Mouse (Mus musculus) heart, embryonic 15.5 days (tissue): ENCODE measurements around the gene Kcnt1. TPM values are rescaled to one million over a fixed set of nuclear protein-coding genes. Genes with fewer than 3 reads are reported as not detected.
A peak's percentile ranks its signal among the peaks of the same experiment; 100 is the strongest.
"Not testable (repeated sequence)": the region's sequence is repeated elsewhere in the genome, so short reads cannot be mapped to it uniquely, and the experiment has no call there.

Experiments
- ATAC-seq: fragments of 200-750 bp; cut with Nextera tagmentation; replicated peaks from 2 replicates; pipeline ENCODE4 v1.8.0; 2017; ENCODE audit warnings: low read depth, moderate TSS enrichment; ENCODE audit not compliant: insufficient number of reproducible peaks, insufficient read depth, low FRiP score
- H3K27ac ChIP-seq: fragments of 300-500 bp; sonication (generic); 2 replicates; pipeline ENCODE4 v1.5.1; 2015; ENCODE audit warnings: mild to moderate bottlenecking, inconsistent platforms
- H3K27me3 ChIP-seq: fragments of 300-500 bp; sonication (generic); 2 replicates; pipeline ENCODE4 v1.6.1; 2015; ENCODE audit warnings: inconsistent platforms
- H3K36me3 ChIP-seq: fragments of 300-500 bp; sonication (generic); 2 replicates; pipeline ENCODE4 v1.6.1; 2015; ENCODE audit warnings: mild to moderate bottlenecking, inconsistent platforms
- H3K4me1 ChIP-seq: fragments of 300-500 bp; sonication (generic); replicated peaks from 2 replicates; pipeline ENCODE4 v1.6.1; 2015; ENCODE audit warnings: inconsistent platforms
- H3K4me2 ChIP-seq: fragments of 300-500 bp; sonication (generic); 2 replicates; pipeline ENCODE4 v1.6.1; 2015; ENCODE audit warnings: inconsistent platforms, mild to moderate bottlenecking, moderate library complexity
- H3K4me3 ChIP-seq: fragments of 300-500 bp; sonication (generic); 2 replicates; pipeline ENCODE4 v1.5.1; 2015; ENCODE audit warnings: mild to moderate bottlenecking, inconsistent platforms
- H3K9ac ChIP-seq: fragments of 300-500 bp; sonication (generic); 2 replicates; pipeline ENCODE4 v1.6.1; 2015; ENCODE audit warnings: mild to moderate bottlenecking, inconsistent platforms
- H3K9me3 ChIP-seq: fragments of 300-500 bp; sonication (generic); replicated peaks from 2 replicates; pipeline ENCODE4 v1.6.1; 2016; ENCODE audit warnings: inconsistent platforms
- WGBS: fragments of 180-500 bp; shearing (Covaris S2); methylation state at CpG from one replicate; pipeline ENCODE4 v1.1.7; 2015; ENCODE audit warnings: mixed read lengths; 5-methylcytosine and 5-hydroxymethylcytosine counted together
- polyA plus RNA-seq: library from polyadenylated mRNA; unstranded; fragments of >200 nt; fragmentation: Nextera tagmentation; extraction: Ambion mirVana; gene quantifications from 2 replicates; pipeline ENCODE4 v1.2.1, GENCODE M21; 2015

Kcnt1 gene
- 0.57 TPM in 1 of 2 replicates, not detected in the other for polyA plus RNA-seq

DNA sequence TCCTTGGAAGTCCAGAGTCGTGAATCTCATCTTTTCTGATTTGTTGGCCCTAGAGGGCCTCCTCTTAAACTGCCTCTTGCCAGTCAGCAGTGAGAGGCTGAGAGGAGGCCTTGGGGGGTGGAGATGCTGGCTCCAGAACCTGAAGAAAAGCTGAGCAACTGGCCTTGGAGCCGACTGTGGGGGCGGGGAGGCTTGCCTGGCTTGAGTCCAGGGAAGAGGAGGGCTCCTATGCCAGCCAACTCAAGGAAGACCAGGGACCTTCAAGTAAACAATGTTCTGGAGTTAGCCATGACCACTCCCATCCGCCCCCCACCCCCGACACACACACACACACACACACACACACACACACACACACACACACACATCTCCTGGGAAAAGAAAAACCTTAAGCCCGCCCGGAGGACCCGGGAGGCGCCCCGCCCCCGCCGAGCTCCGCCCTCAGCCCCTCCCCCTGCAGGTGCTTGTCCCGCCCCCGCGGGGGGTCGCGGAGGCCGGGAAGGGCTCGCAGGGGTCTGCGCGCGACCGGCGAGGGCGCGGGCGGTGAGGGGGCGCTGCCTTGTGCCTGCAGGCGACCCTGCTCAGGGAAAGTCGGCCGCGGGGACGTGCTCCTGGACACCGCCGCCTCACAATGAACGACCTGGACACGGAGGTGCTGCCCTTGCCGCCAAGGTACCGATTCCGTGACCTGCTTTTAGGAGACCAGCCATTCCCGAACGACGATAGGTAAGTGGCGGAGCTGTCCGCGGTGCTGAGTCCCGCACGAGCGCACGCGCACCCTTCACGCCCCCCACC lies at the start of gene Kcnt1:
Gene Kcnt1, plus strand, starts transcription at position 398 of the 795 bp plus-strand sequence.
- H3K9ac ChIP-seq: no peak within 1 kb of the TSS
- peaks cover 15% of the 10 kb centered on the region for H3K4me1 ChIP-seq
- peak within 1 kb of the TSS; percentile 80 for H3K4me2 ChIP-seq
- peak within 1 kb of the TSS; percentile 45 for H3K4me3 ChIP-seq
- H3K27ac ChIP-seq: no peak within 1 kb of the TSS
- H3K27me3 ChIP-seq: peaks cover 59% of the 10 kb centered on the region
- no peaks in the 10 kb centered on the region for H3K36me3 ChIP-seq
- WGBS: 1% methylated on average over 53 of the region's 53 CpGs
- ATAC-seq: no peak
- no peaks in the 10 kb centered on the region for H3K9me3 ChIP-seq

DNA sequence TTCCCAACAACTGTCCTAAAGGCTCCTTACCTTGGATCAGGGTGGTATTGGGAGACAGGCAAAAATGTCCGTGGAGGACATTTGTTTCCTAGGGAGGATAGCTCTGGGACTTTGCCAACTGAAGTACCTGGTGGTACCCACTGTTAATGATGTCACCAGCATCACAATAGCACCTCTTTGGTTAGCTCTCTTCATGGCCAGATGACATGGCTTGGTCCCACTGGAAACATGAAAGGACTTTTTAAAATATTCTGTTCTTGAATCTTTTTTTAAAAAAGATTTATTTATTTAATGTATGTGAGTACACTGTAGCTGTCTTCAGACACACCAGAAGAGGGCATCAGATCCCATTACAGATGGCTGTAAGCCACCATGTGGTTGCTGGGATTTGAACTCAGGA lies 47.8 kb upstream of the Kcnt1 start, which contains the start of gene Glt6d1:
Gene Glt6d1, minus strand, starts transcription at position 101 of the 400 bp plus-strand sequence.
- not testable (repeated sequence) for ATAC-seq, H3K4me1 ChIP-seq, H3K9ac ChIP-seq, H3K4me3 ChIP-seq, H3K4me2 ChIP-seq, H3K9me3 ChIP-seq, H3K27ac ChIP-seq, H3K36me3 ChIP-seq, H3K27me3 ChIP-seq
- WGBS: 78% methylated on average over 1 of the region's 1 CpGs

DNA sequence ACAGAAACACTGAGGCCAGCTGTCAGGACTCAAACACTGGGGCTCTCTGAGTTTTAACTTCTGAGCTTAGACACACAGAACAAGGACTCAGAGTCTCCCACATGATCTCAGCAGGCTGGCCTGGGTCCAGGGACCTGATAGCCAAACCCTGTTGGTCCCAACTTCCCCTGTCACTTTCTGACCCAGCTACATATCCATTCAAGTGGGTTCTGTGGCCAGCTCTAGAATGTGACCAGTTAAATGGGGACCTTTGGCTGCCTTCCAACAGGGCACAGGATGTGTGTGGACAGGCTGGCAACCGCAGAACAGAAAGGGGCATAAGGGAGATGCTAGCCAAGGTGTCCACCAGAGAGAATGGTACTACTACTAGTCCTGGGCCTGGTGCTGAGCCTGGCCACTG lies 40.7 kb upstream of the Kcnt1 start, which contains the start of gene Lcn9:
Gene Lcn9, plus strand, starts transcription at position 348 of the 400 bp plus-strand sequence.
- H3K9me3 ChIP-seq: no peaks in the 10 kb centered on the region
- H3K27ac ChIP-seq: no peak within 1 kb of the TSS
- no peak within 1 kb of the TSS for H3K4me2 ChIP-seq
- no peak within 1 kb of the TSS for H3K9ac ChIP-seq
- no peak for ATAC-seq
- WGBS: 73% methylated on average over 1 of the region's 1 CpGs
- no peaks in the 10 kb centered on the region for H3K27me3 ChIP-seq
- H3K4me3 ChIP-seq: no peak within 1 kb of the TSS
- no peaks in the 10 kb centered on the region for H3K4me1 ChIP-seq
- H3K36me3 ChIP-seq: no peaks in the 10 kb centered on the region

DNA sequence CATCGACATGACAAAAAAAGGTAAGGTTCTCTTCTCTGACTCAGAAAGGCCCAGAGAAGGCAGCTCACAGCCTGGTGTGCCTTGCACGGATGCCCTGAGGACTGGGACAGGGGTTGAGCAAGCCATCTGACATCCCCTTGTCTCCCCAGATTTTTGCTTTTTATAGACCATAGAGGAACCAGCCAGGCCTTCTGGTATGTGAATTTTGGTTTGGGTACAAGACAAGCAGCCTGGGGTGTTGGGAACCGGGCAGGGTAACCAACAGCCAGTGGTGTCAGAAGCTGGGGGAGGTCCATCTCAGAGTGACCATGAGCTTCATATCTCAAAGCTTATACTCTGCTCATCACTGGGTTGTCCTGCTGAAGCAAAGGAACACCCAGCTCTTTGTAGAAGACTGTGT lies 38.8 kb upstream of the Kcnt1 start:
- ATAC-seq: no peak
- Histone ChIP-seq H3K9me3 (no peaks in the 10 kb centered on the region), H3K9ac (no peak overlapping the region), H3K36me3 (no peaks in the 10 kb centered on the region), H3K4me3 (no peak overlapping the region), H3K27me3 (no peaks in the 10 kb centered on the region), H3K27ac (no peak overlapping the region), H3K4me2 (no peak overlapping the region), H3K4me1 (no peaks in the 10 kb centered on the region)
- 76% methylated on average over 3 of the region's 3 CpGs for WGBS

DNA sequence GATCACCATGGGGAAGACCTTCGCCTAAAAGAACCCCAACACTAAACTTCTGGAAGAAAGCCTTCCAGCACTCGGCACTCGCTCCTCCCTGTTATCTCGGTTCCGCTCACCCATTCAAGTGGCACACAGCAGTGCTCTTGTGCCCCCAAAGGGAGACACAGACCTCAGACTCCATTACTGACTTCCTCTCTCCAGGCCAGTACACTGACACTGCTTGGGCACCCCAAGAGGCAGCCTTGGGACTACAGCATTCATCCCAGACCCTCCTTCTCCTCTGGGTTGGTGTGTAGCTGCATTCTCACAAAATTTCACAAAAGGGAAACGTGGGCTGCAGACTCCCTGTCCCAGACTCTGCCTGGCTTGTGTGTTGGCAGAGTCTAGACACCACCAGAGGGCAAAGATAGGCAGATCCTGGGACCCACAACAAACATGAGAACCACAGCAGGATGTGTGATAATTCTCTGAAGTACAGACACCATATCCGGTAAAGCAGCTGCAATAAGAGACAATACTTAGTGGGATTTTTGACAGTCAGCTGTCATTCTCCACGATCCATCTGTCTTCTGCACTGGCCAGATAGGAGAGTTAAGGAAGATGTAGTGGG lies 35.1 kb upstream of the Kcnt1 start:
- no peak for ATAC-seq
- 69% methylated on average over 8 of the region's 8 CpGs for WGBS
- no peak overlapping the region for H3K27ac ChIP-seq
- no peaks in the 10 kb centered on the region for H3K36me3 ChIP-seq
- H3K4me2 ChIP-seq: no peak overlapping the region
- no peak overlapping the region for H3K4me3 ChIP-seq
- no peaks in the 10 kb centered on the region for H3K4me1 ChIP-seq
- H3K9me3 ChIP-seq: no peaks in the 10 kb centered on the region
- H3K27me3 ChIP-seq: no peaks in the 10 kb centered on the region; the same call in 1 of the 2 replicates
- no peak overlapping the region for H3K9ac ChIP-seq

DNA sequence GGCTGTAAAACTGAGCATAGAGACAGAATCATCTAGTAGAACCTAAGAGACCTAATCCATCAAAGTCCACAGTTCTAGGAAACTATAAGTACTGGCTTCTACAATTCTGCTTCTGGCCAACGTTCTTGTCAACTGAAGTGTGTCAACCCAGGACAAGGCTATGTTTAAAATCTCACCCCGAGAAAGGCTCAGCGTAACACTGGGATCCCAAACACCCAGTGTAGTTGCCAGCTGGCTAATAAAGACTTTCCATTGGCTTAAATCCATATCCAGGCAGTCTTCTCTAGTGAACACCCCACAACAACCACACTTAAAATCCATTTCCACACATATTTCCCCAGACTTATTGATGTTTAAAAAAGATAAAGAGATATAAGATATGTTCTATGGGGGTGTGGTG lies 32.7 kb upstream of the Kcnt1 start:
- H3K4me2 ChIP-seq: no peak overlapping the region
- no peaks in the 10 kb centered on the region for H3K4me1 ChIP-seq
- 80% methylated on average over 3 of the region's 3 CpGs for WGBS
- no peak overlapping the region for H3K9ac ChIP-seq
- ATAC-seq: no peak
- H3K36me3 ChIP-seq: no peaks in the 10 kb centered on the region
- H3K27me3 ChIP-seq: peaks cover 7% of the 10 kb centered on the region; the same call in 1 of the 2 replicates
- no peak overlapping the region for H3K4me3 ChIP-seq
- H3K9me3 ChIP-seq: no peaks in the 10 kb centered on the region
- no peak overlapping the region for H3K27ac ChIP-seq

DNA sequence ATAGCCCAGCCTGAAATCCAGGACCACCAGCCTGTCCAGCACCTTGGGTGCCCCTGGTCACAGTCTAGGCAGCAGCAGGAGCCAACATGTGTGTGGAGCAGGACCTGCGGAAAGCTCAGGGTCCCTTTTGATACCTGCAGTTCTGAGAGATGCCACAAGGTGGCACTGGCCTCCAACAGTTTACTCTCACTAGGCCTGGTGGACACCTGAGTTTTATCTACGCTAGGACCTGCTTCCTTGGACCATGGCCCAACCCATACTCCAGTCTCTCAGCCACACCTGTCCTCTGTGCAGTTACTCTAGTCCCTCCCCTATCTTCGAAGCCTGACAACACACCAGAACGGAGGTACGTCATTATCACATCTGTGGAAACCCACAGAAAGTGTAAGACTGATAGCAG lies 27.2 kb upstream of the Kcnt1 start:
- no peaks in the 10 kb centered on the region for H3K4me1 ChIP-seq
- 49% methylated on average over 5 of the region's 5 CpGs for WGBS

DNA sequence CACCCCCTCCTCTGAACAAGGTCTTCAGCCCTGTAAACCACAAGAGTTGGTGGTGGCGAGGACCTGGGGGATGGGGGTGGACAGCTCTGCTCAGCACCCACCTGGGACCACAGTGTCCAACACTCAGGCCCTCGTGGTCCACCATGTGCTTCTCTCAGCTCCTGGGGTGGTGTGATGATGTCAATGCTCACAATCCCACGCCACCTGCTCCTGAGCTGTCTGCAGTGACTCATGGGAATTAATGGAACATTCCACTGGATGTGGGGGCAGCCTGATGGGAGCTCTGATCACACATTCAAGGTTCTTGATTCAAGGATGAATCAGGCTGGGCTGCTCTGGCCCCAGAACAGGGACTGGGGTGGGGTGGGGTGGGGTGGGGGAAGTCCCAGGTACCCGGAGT lies 21.4 kb upstream of the Kcnt1 start:
- 59% methylated on average over 4 of the region's 4 CpGs for WGBS
- no peak overlapping the region for H3K4me2 ChIP-seq
- no peaks in the 10 kb centered on the region for H3K9me3 ChIP-seq
- no peak for ATAC-seq
- H3K4me3 ChIP-seq: no peak overlapping the region
- H3K27ac ChIP-seq: no peak overlapping the region
- H3K27me3 ChIP-seq: no peaks in the 10 kb centered on the region
- H3K4me1 ChIP-seq: no peaks in the 10 kb centered on the region
- no peaks in the 10 kb centered on the region for H3K36me3 ChIP-seq
- no peak overlapping the region for H3K9ac ChIP-seq

More for the DNA sequence above, 27.2 kb upstream of the Kcnt1 start:
- no peaks in the 10 kb centered on the region for H3K9me3 ChIP-seq
- no peaks in the 10 kb centered on the region for H3K36me3 ChIP-seq
- H3K27ac ChIP-seq: no peak overlapping the region
- H3K27me3 ChIP-seq: peaks cover 10% of the 10 kb centered on the region; the same call in 1 of the 2 replicates
- H3K4me2 ChIP-seq: no peak overlapping the region
- H3K4me3 ChIP-seq: no peak overlapping the region
- no peak overlapping the region for H3K9ac ChIP-seq
- no peak for ATAC-seq

DNA sequence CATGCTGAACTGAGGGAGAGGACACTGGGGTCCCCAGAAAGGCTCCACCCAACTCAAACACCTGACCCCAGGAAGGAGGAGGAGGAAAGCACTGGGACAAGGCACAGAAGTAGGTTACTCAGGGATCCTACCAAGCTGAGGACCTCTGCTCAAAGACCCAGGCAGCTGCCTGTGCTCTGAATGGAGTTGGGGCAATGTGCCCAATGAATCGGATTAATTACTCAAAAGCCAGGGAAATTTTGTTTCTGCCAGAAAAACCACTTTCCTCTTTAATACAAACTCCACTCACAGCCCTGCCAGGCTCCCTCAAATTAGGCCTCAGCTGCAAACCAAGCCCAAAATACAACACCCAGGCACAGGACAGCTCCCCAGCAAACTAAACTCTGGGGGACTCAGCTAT lies 20.8 kb upstream of the Kcnt1 start:
- Histone ChIP-seq H3K27ac (no peak overlapping the region), H3K4me1 (no peaks in the 10 kb centered on the region), H3K4me3 (no peak overlapping the region), H3K4me2 (no peak overlapping the region), H3K36me3 (no peaks in the 10 kb centered on the region), H3K27me3 (no peaks in the 10 kb centered on the region), H3K9ac (no peak overlapping the region), H3K9me3 (no peaks in the 10 kb centered on the region)
- ATAC-seq: no peak
- 66% methylated on average over 1 of the region's 1 CpGs for WGBS

DNA sequence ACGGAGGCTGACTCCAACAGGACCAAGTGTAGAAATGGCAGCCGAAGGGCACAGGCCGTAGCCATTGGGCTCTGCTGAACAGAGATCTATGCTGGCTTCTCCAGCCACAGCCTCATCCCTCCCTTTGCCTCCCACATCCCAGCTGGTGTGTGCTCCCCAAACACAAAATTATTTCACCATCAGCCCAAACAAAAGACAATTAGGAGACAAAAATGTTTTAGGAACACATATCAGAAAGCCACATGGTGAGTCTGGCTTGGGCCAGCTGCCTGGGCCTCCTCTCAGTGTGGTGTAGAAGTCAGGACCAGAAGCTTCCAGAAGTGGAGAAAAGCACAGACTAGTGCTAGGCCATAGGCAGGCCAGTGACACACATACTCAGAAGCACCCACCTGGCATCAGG lies 19.4 kb upstream of the Kcnt1 start:
- no peaks in the 10 kb centered on the region for H3K27me3 ChIP-seq
- H3K4me1 ChIP-seq: no peaks in the 10 kb centered on the region
- WGBS: 78% methylated on average over 3 of the region's 3 CpGs
- no peaks in the 10 kb centered on the region for H3K9me3 ChIP-seq
- ATAC-seq: no peak
- H3K4me2 ChIP-seq: no peak overlapping the region
- no peak overlapping the region for H3K27ac ChIP-seq
- no peak overlapping the region for H3K9ac ChIP-seq
- H3K36me3 ChIP-seq: no peaks in the 10 kb centered on the region
- H3K4me3 ChIP-seq: no peak overlapping the region

DNA sequence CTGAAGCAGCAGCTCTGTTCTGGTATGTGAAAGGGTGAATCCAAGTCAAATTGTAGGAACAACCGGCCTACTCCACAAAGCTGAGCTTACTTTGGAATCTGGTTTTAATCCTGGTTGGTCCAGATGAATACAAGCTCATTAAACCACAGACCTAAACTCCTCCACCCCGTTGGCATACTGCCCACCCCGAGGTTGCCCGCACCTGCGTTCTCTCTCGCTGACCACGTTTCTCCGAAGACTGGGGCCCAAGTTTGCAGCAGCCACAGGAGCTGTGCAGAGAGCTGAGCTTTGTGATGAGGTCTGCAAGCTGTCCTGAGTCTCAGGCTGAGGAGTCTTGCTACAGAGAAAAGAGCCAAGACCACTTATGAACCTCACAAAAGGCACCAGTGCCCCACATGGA lies 17.0 kb upstream of the Kcnt1 start:
- no peak for ATAC-seq
- no peaks in the 10 kb centered on the region for H3K9me3 ChIP-seq
- no peak overlapping the region for H3K4me3 ChIP-seq
- no peaks in the 10 kb centered on the region for H3K4me1 ChIP-seq
- 71% methylated on average over 8 of the region's 8 CpGs for WGBS
- no peak overlapping the region for H3K27ac ChIP-seq
- H3K36me3 ChIP-seq: no peaks in the 10 kb centered on the region
- 0 out of 2 replicates have a peak, but pooled peaks cover 5% of the 10 kb centered on the region for H3K27me3 ChIP-seq
- H3K4me2 ChIP-seq: no peak overlapping the region
- no peak overlapping the region for H3K9ac ChIP-seq
